Comparison of ENCODE assay signal across 24 mouse cellular contexts in the genomic region with DNA sequence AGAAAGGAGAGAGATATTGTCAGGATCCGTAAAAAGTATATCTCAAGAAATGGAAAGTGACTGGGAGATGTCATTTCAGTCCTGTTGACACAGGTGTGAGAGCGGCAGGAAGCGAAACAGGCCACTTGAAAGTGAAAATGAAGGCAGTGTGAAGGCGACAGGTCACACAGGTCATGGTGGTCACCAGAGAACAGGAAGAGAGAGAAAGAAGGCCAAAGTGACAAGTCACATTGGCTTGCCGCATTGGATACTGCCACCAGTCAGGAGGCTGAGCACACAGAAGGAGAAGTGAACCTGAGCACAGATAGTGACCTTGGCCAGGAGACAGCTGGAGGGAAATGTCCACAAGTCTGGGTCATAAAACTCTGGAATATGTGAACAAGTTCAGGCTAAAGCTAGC. TPM values are rescaled to one million over a fixed set of nuclear protein-coding genes. Genes with fewer than 3 reads are reported as not detected.
DNase-seq lines count a peak whose midpoint lies in the region; ATAC-seq lines count a peak whose summit lies in the region.
"Had no signal": no experiment of that assay in that cellular context is flagged by ENCODE, and none has a peak within 500 bp of the region (broad histone marks: within the 10 kb centered on the region; RNA-seq: fewer than 3 reads in every experiment).

No protein-coding gene starts in this region.

- no peaks in the 10 kb centered on the region for H3K9me3 ChIP-seq in neural tube, embryonic 15.5 days (replicated peaks)
- H3K9me3 ChIP-seq: forebrain, embryonic 12.5 days; heart, embryonic 12.5 days; hindbrain, embryonic 12.5 days; midbrain, embryonic 13.5 days; neural tube, embryonic 13.5 days had no signal

- ATAC-seq in megakaryocyte, adult 5-6 weeks (ENCODE audit: poor library complexity, severe bottlenecking): peak; percentile 80
- no peak for ATAC-seq in neural tube, embryonic 15.5 days (ENCODE audit: low FRiP score)
- ATAC-seq: midbrain, embryonic 13.5 days; Patski had no signal

- H3K27ac ChIP-seq in neural tube, embryonic 15.5 days (replicated peaks): no peak overlapping the region
- H3K27ac ChIP-seq: forebrain, embryonic 12.5 days; gastrocnemius, adult 2 months; hindbrain, embryonic 12.5 days; kidney, postnatal 0 days; midbrain, embryonic 13.5 days; neural tube, embryonic 13.5 days had no signal

- no peak overlapping the region for H3K9ac ChIP-seq in neural tube, embryonic 15.5 days (replicated peaks)
- H3K9ac ChIP-seq: forebrain, embryonic 12.5 days; heart, embryonic 12.5 days; hindbrain, embryonic 12.5 days; midbrain, embryonic 13.5 days; neural tube, embryonic 13.5 days had no signal

- H3K27me3 ChIP-seq in splenic B cell, adult 2 months (ENCODE audit: control insufficient read depth, insufficient read depth, low read length, poor library complexity, severe bottlenecking): no peaks in the 10 kb centered on the region
- H3K27me3 ChIP-seq in neural tube, embryonic 15.5 days (replicated peaks): no peaks in the 10 kb centered on the region
- H3K27me3 ChIP-seq: forebrain, embryonic 12.5 days; heart, embryonic 12.5 days; hindbrain, embryonic 12.5 days; megakaryocyte, embryonic 14.5 days; midbrain, embryonic 13.5 days; neural tube, embryonic 13.5 days; Patski had no signal

- H3K4me2 ChIP-seq in neural tube, embryonic 15.5 days: no peak overlapping the region
- H3K4me2 ChIP-seq: forebrain, embryonic 12.5 days; heart, embryonic 12.5 days; hindbrain, embryonic 12.5 days; liver, embryonic 11.5 days; midbrain, embryonic 13.5 days; neural tube, embryonic 13.5 days had no signal

- 85% methylated on average over 5 of the region's 5 CpGs for WGBS in neural tube, embryonic 15.5 days

- DNase-seq in CD4-positive, CD25-positive, alpha-beta regulatory T cell, adult 2 months (ENCODE audit: low read depth, low spot score): peak; percentile 31
- DNase-seq in T-cell, adult 2 months (ENCODE audit: low spot score): peak; percentile 37
- DNase-seq in splenic B cell, adult 2 months (ENCODE audit: low read depth, low spot score): peak; percentile 59
- no peak for DNase-seq in layer of hippocampus, adult 9-10 months (ENCODE audit: low spot score)
- no peak for DNase-seq in right cerebral cortex, postnatal 25 days
- DNase-seq: adrenal gland, adult 8-10 months; cerebellum, adult 11-12 months; cerebellum, postnatal 10 days; gastrocnemius, adult 2 months; kidney, adult 18-20 months; lung, adult 18-20 months; lung, postnatal 10 days had no signal

- no peaks in the 10 kb centered on the region for H3K36me3 ChIP-seq in splenic B cell, adult 2 months (ENCODE audit: control insufficient read depth, insufficient read depth, low read length, poor library complexity, severe bottlenecking)
- H3K36me3 ChIP-seq in neural tube, embryonic 15.5 days: no peaks in the 10 kb centered on the region
- H3K36me3 ChIP-seq: forebrain, embryonic 12.5 days; G1E; heart, embryonic 12.5 days; hindbrain, embryonic 12.5 days; midbrain, embryonic 13.5 days; neural tube, embryonic 13.5 days had no signal

- no peak overlapping the region for H3K4me3 ChIP-seq in neural tube, embryonic 15.5 days (replicated peaks)
- H3K4me3 ChIP-seq: forebrain, embryonic 12.5 days; gastrocnemius, adult 2 months; heart, embryonic 12.5 days; hindbrain, embryonic 12.5 days; megakaryocyte, embryonic 14.5 days; midbrain, embryonic 13.5 days; neural tube, embryonic 13.5 days had no signal

- no peaks in the 10 kb centered on the region for H3K4me1 ChIP-seq in neural tube, embryonic 15.5 days
- H3K4me1 ChIP-seq: forebrain, embryonic 12.5 days; heart, embryonic 12.5 days; hindbrain, embryonic 12.5 days; midbrain, embryonic 13.5 days; neural tube, embryonic 13.5 days had no signal

RNA-seq across cellular contexts. Expression of gene Nsmce1, which starts 20.0 kb away (rescaled TPM):
- 62.5 and 74.2 TPM in 2 replicates for total RNA-seq in megakaryocyte, adult 5-6 weeks (2015)
- 73.6 and 73.8 TPM in 2 replicates for total RNA-seq in megakaryocyte, adult 5-6 weeks (2017)
- polyA plus RNA-seq in neural tube, embryonic 15.5 days (2015; fragmentation: Nextera tagmentation; extraction: Ambion mirVana): 87.8 and 90.3 TPM in 2 replicates

RNA-seq across cellular contexts. Expression of gene Il4ra, which starts 40.5 kb away (rescaled TPM):
- 11.9 and 15.9 TPM in 2 replicates for total RNA-seq in megakaryocyte, adult 5-6 weeks (2015)
- 29.8 and 31.7 TPM in 2 replicates for total RNA-seq in megakaryocyte, adult 5-6 weeks (2017)
- polyA plus RNA-seq in neural tube, embryonic 15.5 days (2015; fragmentation: Nextera tagmentation; extraction: Ambion mirVana): 5.3 and 7.1 TPM in 2 replicates

Comparison
In these comparisons a context has a peak if more than half of its experiments do, and no peak if none do; other contexts are left out.
1. DNase-seq: peak in CD4-positive, CD25-positive, alpha-beta regulatory T cell, adult 2 months (single experiment), T-cell, adult 2 months (single experiment) and splenic B cell, adult 2 months (single experiment); none in layer of hippocampus, adult 9-10 months (single experiment) and right cerebral cortex, postnatal 25 days (single experiment).